Mouse (Mus musculus) liver, embryonic 15.5 days (tissue): ENCODE measurements around the gene Gabrb2. TPM values are rescaled to one million over a fixed set of nuclear protein-coding genes. Genes with fewer than 3 reads are reported as not detected.

Source experiments
- ATAC-seq: fragments of 200-750 bp; cut with Nextera tagmentation; 2 replicates; pipeline ENCODE4 v1.8.0; 2017; ENCODE audit warnings: moderate number of reproducible peaks, mild to moderate bottlenecking, moderate library complexity; ENCODE audit not compliant: insufficient read depth
- H3K27ac ChIP-seq: fragments of 300-500 bp; sonication (generic); replicated peaks from 2 replicates; pipeline ENCODE4 v1.5.1; 2015; ENCODE audit warnings: mild to moderate bottlenecking, inconsistent platforms
- H3K27me3 ChIP-seq: fragments of 300-500 bp; sonication (generic); 2 replicates; pipeline ENCODE4 v1.6.1; 2015; ENCODE audit warnings: mild to moderate bottlenecking, inconsistent platforms
- H3K36me3 ChIP-seq: fragments of 300-500 bp; sonication (generic); replicated peaks from 2 replicates; pipeline ENCODE4 v1.6.1; 2015; ENCODE audit warnings: moderate library complexity, mild to moderate bottlenecking, inconsistent platforms
- H3K4me1 ChIP-seq: fragments of 300-500 bp; sonication (generic); replicated peaks from 2 replicates; pipeline ENCODE4 v1.6.1; 2015; ENCODE audit warnings: inconsistent platforms
- H3K4me2 ChIP-seq: fragments of 300-500 bp; sonication (generic); 2 replicates; pipeline ENCODE4 v1.6.1; 2015; ENCODE audit warnings: moderate library complexity, mild to moderate bottlenecking, inconsistent platforms
- H3K4me3 ChIP-seq: fragments of 300-500 bp; sonication (generic); replicated peaks from 2 replicates; pipeline ENCODE4 v1.5.1; 2015; ENCODE audit warnings: mild to moderate bottlenecking, inconsistent platforms
- H3K9ac ChIP-seq: fragments of 300-500 bp; sonication (generic); 2 replicates; pipeline ENCODE4 v1.6.1; 2015; ENCODE audit warnings: moderate library complexity, mild to moderate bottlenecking, inconsistent platforms
- H3K9me3 ChIP-seq: fragments of 300-500 bp; sonication (generic); replicated peaks from 2 replicates; pipeline ENCODE4 v1.6.1; 2016; ENCODE audit warnings: inconsistent platforms
- WGBS: fragments of 180-500 bp; shearing (Covaris S2); methylation state at CpG from one replicate; pipeline ENCODE4 v1.1.7; 2015; ENCODE audit warnings: mixed read lengths; ENCODE audit not compliant: insufficient replicate concordance; 5-methylcytosine and 5-hydroxymethylcytosine counted together
- polyA plus RNA-seq: library from polyadenylated mRNA; unstranded; fragments of >200 nt; fragmentation: Nextera tagmentation; extraction: Ambion mirVana; gene quantifications from 2 replicates; pipeline ENCODE4 v1.2.1, GENCODE M21; 2015

Gabrb2 gene
- polyA plus RNA-seq, 1 experiment from 2014 or later, result not detected

DNA sequence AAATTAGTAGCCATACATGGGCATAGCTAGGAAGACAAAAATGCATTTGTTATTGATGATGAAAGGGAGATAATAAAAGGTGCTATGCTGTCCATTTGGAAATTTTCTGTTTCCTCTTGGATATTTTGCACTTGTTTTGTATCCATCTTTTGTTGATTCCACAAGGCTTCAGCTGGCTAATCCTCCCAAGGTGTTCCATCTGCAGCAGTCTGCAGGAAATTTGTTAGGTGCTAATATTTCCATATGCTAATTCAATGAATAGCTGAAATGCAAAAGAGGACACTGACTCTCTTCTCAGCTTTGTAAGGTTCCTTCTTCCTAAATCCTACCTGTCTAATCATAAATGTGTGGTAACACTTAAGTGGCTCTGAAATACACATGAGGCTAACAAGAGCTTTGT is 24.1 kb downstream of the Gabrb2 start:
- ATAC-seq, result no peak
- H3K36me3 ChIP-seq, result no peaks in the 10 kb centered on the region
- no peaks in the 10 kb centered on the region for H3K4me1 ChIP-seq
- H3K27me3 ChIP-seq, result no peaks in the 10 kb centered on the region
- no peaks in the 10 kb centered on the region for H3K9me3 ChIP-seq
- H3K9ac ChIP-seq, result no peak overlapping the region
- no peak overlapping the region for H3K4me2 ChIP-seq
- H3K27ac ChIP-seq, result no peak overlapping the region
- no peak overlapping the region for H3K4me3 ChIP-seq

DNA sequence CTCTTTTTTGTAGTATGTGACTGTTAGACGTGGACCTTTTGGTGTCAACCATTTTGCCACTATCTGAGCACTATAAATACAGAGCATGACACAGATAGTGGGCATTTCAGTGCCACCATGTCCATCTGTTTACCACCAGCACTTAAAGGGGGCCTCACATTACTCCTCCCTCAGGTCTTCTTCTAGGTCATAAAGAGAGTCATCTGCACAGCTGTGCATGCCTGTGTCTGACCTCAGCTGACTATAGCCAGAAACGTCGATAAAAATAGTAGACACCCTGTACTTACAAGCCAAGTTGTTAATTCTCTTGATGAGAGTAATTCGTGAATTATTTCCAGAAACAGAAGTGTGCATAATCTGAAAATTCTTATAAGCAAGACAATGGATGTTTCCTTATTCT is 29.4 kb downstream of the Gabrb2 start:
- no peaks in the 10 kb centered on the region for H3K36me3 ChIP-seq
- no peaks in the 10 kb centered on the region for H3K9me3 ChIP-seq
- no peak overlapping the region for H3K27ac ChIP-seq
- WGBS, result 45% methylated on average over 4 of the region's 4 CpGs
- ATAC-seq, result no peak
- no peak overlapping the region for H3K4me3 ChIP-seq
- no peak overlapping the region for H3K4me2 ChIP-seq
- no peaks in the 10 kb centered on the region for H3K27me3 ChIP-seq
- H3K9ac ChIP-seq, result no peak overlapping the region
- no peaks in the 10 kb centered on the region for H3K4me1 ChIP-seq

DNA sequence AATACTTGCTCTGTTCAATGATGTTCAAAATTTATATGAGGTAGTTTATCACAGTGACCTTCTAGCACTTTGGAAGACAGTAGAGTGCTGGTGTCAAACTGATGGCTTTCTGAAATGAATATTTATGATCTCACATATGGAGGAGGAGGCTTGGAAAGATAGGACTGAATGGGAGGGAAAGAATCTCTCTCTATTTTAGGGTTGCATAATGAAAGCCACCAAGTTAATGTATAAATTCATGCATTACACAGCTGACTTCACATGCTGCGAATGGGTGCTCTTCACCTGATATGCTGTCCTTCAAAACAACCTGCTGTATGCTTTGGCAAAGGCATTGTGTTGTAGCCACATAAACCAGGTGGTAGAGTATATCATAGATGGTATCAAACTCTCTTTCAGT is 44.6 kb downstream of the Gabrb2 start:
- H3K9ac ChIP-seq, result no peak overlapping the region
- no peak overlapping the region for H3K4me2 ChIP-seq
- no peaks in the 10 kb centered on the region for H3K9me3 ChIP-seq
- ATAC-seq, result no peak
- no peaks in the 10 kb centered on the region for H3K27me3 ChIP-seq
- WGBS, result 81% methylated on average over 1 of the region's 1 CpGs
- no peaks in the 10 kb centered on the region for H3K36me3 ChIP-seq
- H3K4me1 ChIP-seq, result no peaks in the 10 kb centered on the region
- no peak overlapping the region for H3K27ac ChIP-seq
- no peak overlapping the region for H3K4me3 ChIP-seq

DNA sequence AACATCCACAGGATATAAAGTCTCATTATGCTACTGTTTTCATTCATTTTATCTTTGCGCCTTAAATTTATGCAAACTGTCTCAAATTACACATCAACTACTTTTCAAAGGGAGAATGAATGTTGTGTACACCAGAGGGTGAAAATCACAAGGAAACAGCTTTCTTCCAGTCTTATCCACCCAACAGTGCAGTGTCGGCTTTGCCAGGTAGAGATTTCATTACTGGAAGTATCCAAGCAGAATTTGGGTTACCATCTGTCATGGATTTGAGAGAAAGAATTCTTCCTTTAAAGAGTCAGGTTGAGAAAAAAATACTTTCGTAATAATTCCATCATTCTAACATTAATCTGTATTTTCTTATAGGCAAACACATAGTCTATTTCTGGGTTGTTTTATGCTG is 48.8 kb downstream of the Gabrb2 start:
- no peaks in the 10 kb centered on the region for H3K4me1 ChIP-seq
- whole genome bisulfite sequencing, result 55% methylated on average over 3 of the region's 3 CpGs
- no peak for ATAC-seq
- no peak overlapping the region for H3K9ac ChIP-seq
- H3K27ac ChIP-seq, result no peak overlapping the region
- no peak overlapping the region for H3K4me2 ChIP-seq
- no peaks in the 10 kb centered on the region for H3K9me3 ChIP-seq
- no peak overlapping the region for H3K4me3 ChIP-seq
- no peaks in the 10 kb centered on the region for H3K36me3 ChIP-seq
- no peaks in the 10 kb centered on the region for H3K27me3 ChIP-seq

DNA sequence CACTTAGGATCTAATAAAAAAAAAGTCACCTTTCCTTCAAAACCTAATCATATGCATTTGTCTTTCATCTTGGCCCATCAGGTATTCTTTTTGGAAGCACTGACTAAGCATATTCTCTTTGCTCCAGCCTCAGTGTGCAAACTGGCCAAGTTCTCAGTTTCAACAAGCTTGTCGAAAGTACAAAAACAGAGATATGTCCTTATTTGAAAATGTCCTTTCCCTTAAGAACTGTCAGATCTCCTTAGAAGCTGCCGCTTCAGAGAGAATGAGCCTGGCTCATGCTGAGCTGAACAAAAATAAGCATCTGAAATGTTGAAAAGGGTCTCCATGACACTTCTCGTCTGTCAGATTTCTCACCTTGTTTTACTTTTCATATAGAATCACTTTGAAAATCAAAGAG is 55.0 kb downstream of the Gabrb2 start:
- Histone ChIP-seq H3K36me3 (no peaks in the 10 kb centered on the region), H3K4me1 (no peaks in the 10 kb centered on the region), H3K4me3 (no peak overlapping the region), H3K4me2 (no peak overlapping the region), H3K9me3 (no peaks in the 10 kb centered on the region), H3K27ac (no peak overlapping the region), H3K9ac (no peak overlapping the region), H3K27me3 (no peaks in the 10 kb centered on the region)
- 63% methylated on average over 3 of the region's 3 CpGs for WGBS
- ATAC-seq, result no peak

DNA sequence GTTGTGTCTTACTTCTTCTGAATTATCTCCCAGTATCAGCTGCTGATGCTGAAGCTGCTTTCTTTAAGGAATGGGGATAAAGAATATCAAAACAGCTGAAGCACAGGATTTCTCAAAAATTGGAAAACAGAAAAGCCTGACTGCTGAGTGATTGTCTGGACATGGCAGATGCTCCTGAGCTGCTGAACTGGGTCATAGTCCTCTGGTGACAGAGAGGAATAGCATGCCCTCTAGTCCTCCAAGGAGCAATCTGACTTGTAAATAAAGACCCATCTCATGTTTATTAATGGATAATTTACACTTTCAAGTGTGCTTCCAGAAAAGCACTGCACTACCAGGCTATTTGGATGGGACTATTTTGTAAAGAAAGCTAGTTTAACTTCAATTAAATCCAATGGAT is 68.1 kb downstream of the Gabrb2 start:
- Histone ChIP-seq H3K36me3 (no peaks in the 10 kb centered on the region), H3K4me3 (no peak overlapping the region), H3K9me3 (no peaks in the 10 kb centered on the region), H3K27me3 (no peaks in the 10 kb centered on the region), H3K27ac (no peak overlapping the region), H3K4me1 (no peaks in the 10 kb centered on the region), H3K4me2 (no peak overlapping the region), H3K9ac (no peak overlapping the region)
- no peak for ATAC-seq

DNA sequence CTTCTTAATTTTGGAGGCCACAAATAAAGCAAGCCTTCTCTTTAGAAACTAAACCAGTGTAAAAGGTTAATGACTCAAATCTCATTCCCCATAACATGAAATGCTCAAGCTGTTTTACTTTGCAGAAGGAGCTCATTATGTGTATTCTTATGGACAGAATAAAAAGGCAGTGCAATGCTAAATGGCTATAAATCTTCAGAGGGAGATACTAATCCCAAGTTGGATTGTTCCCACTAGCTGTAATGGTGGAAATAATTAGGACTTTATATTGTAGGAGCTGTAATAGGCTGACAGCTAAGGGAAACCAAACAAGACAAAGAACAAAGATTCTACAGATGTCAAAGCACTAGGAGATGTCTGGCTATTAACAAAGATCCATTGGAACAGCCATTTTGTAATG is 81.6 kb downstream of the Gabrb2 start:
- no peak for ATAC-seq

DNA sequence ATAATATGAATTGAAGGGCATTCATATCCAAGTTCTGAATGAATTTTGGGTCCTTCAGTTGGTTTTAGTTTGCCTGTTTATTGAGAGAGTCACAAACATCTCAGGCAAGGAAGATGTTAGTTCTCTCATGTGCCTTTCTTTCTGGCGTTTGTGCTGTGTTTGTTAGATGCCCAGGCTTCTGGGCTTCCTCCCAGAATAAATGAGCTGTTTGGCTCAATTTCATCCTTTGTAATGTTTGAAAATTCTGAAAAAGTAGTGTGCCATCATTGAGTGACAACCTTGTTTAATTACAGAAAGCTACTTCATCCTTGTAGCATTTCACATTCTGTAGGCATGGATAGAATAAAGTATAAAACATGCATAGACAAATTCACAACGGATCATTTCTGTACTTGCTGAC is 85.9 kb downstream of the Gabrb2 start:
- WGBS, result 48% methylated on average over 2 of the region's 2 CpGs
- no peaks in the 10 kb centered on the region for H3K36me3 ChIP-seq
- H3K27me3 ChIP-seq, result no peaks in the 10 kb centered on the region
- no peaks in the 10 kb centered on the region for H3K4me1 ChIP-seq
- H3K9ac ChIP-seq, result no peak overlapping the region
- no peak overlapping the region for H3K4me3 ChIP-seq
- no peak overlapping the region for H3K4me2 ChIP-seq
- H3K27ac ChIP-seq, result no peak overlapping the region
- no peak for ATAC-seq
- H3K9me3 ChIP-seq, result no peaks in the 10 kb centered on the region

More for the DNA sequence above, 81.6 kb downstream of the Gabrb2 start:
- no peak overlapping the region for H3K9ac ChIP-seq
- no peaks in the 10 kb centered on the region for H3K9me3 ChIP-seq
- H3K4me2 ChIP-seq, result no peak overlapping the region
- no peak overlapping the region for H3K27ac ChIP-seq
- H3K4me3 ChIP-seq, result no peak overlapping the region
- H3K4me1 ChIP-seq, result no peaks in the 10 kb centered on the region
- H3K36me3 ChIP-seq, result no peaks in the 10 kb centered on the region
- no peaks in the 10 kb centered on the region for H3K27me3 ChIP-seq

DNA sequence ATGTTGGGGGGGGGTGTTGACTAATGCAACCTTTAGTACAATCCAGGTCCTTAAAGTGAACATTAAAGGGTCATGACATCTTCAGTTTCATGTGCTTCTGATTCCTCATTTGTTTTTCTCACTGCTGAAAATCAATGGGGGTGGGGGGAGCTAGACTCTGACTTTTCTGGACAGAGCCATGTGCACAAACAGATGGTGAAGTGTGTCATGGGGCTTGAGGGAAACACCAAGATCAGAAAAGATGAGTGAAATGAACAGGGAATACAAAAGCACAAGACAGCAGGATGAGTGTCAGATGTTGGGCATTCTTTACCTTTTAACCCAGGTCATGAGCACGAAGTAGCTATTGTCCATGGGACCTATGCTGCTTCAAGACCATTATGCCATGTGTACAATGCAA is 86.4 kb downstream of the Gabrb2 start:
- WGBS, result 45% methylated on average over 1 of the region's 1 CpGs
- no peak overlapping the region for H3K9ac ChIP-seq
- H3K4me1 ChIP-seq, result no peaks in the 10 kb centered on the region
- no peaks in the 10 kb centered on the region for H3K9me3 ChIP-seq
- H3K4me2 ChIP-seq, result no peak overlapping the region
- no peak overlapping the region for H3K4me3 ChIP-seq
- ATAC-seq, result no peak
- no peaks in the 10 kb centered on the region for H3K27me3 ChIP-seq
- H3K27ac ChIP-seq, result no peak overlapping the region
- no peaks in the 10 kb centered on the region for H3K36me3 ChIP-seq

DNA sequence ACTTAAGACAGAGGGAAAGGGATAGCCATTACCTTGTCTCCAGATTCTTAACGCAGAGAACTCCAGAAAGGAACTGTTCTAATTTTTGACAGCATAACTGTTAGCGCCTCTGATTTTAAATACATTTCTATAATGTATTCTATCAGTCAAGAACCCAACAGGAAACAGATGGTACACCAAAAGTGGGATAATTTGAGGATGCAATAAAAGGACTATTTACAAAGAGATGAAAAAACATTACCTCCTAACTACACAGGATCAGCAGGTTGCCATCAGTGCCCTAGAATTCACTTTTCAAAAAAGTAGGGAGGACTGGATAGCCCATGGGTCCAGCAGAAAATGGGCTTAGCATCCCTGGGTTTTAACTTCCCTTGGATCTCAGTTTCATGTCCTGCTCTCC is 102.4 kb downstream of the Gabrb2 start:
- Histone ChIP-seq H3K9me3 (no peaks in the 10 kb centered on the region), H3K36me3 (no peaks in the 10 kb centered on the region), H3K4me2 (no peak overlapping the region), H3K27me3 (no peaks in the 10 kb centered on the region), H3K4me1 (no peaks in the 10 kb centered on the region), H3K4me3 (no peak overlapping the region), H3K9ac (no peak overlapping the region), H3K27ac (no peak overlapping the region)
- WGBS, result 69% methylated on average over 2 of the region's 2 CpGs
- no peak for ATAC-seq

DNA sequence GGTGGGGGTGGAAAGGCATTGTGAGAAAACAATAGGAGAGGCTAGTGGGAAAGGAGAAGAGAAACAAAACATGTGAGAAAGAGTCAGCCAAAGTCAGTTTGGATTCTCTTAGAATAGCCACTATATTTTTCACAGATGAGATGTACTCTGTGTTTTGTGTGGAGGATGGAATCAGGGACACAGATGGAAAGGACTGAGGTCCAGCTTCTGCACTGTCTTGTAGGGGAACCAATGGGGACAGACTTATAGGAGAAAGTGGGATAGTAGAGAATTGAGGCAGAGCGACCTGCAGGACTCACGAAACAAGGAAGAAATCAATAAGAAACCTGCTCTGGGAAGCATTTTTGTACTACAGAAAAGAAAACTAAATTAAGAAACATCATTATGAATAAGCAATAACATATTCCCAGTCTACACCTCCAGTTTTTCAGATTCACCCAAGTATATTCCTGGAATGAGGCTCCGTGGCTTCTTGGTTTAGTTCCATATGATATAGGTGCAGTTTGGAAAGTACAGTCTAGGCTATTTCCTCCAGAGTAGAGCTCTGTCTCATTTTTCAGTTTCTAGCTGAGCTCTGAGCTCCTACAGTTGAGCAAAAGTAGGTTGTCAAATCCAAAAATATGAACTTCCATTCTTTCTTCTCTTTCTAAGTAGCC is 108.8 kb downstream of the Gabrb2 start:
- Histone ChIP-seq H3K27ac (no peak overlapping the region), H3K9ac (no peak overlapping the region), H3K9me3 (no peaks in the 10 kb centered on the region), H3K36me3 (no peaks in the 10 kb centered on the region), H3K4me2 (no peak overlapping the region), H3K27me3 (no peaks in the 10 kb centered on the region), H3K4me3 (no peak overlapping the region), H3K4me1 (no peaks in the 10 kb centered on the region)
- 60% methylated on average over 3 of the region's 3 CpGs for WGBS
- ATAC-seq, result no peak

DNA sequence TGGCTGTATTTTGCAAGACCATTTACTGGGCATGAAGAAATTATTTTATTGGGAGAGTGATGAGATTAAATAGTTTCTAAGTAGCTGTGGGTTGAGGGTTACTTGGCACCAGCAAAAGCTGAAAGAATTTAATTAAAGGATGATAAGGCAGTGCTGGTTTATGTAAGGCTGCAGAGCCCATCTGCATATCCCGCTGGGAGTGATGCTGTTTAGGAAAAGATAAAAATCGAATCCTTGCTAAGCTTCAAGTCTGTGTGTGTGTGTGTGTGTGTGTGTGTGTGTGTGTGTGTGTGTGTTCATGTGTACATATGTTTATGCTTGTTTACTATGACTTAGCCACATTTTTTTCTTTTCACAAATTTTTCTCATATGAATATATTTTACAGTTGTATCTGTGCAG is 113.0 kb downstream of the Gabrb2 start:
- Histone ChIP-seq H3K9ac (no peak overlapping the region), H3K4me2 (no peak overlapping the region), H3K27ac (no peak overlapping the region), H3K4me3 (no peak overlapping the region), H3K4me1 (no peaks in the 10 kb centered on the region), H3K27me3 (no peaks in the 10 kb centered on the region), H3K36me3 (no peaks in the 10 kb centered on the region), H3K9me3 (no peaks in the 10 kb centered on the region)
- ATAC-seq, result no peak
- 49% methylated on average over 2 of the region's 2 CpGs for WGBS
